Mouse (Mus musculus) layer of hippocampus, postnatal 10 days (tissue): ENCODE results near the gene Spert. TPM values are rescaled to one million over a fixed set of nuclear protein-coding genes. Genes with fewer than 3 reads are reported as not detected.

Source experiments
- total RNA-seq, 2 experiments: library from RNA; stranded (reverse); gene quantifications; 2 replicates each; pipeline ENCODE4 v1.2.3; 2021

Gene Spert
- total RNA-seq, 2 experiments from 2014 or later, result not detected

Other genes with a start within 250 kb of the Spert start
- gene Siah3, start 137.1 kb downstream of the Spert start, total RNA-seq, result 10 to 100 TPM; 11.4 to 13.6 TPM
- not detected for gene Erich6b, start 49.1 kb upstream of the Spert start, total RNA-seq
- gene Cog3, start 161.4 kb upstream of the Spert start, total RNA-seq, result 10 to 100 TPM; 23.0 to 25.3 TPM
- 10 to 100 TPM; 11.0 to 12.9 TPM for gene Slc25a30, start 193.9 kb upstream of the Spert start, total RNA-seq